Mouse (Mus musculus) midbrain, embryonic 11.5 days (tissue): ENCODE measurements around the gene Slc25a38. TPM values are rescaled to one million over a fixed set of nuclear protein-coding genes. Genes with fewer than 3 reads are reported as not detected.
A peak's percentile ranks its signal among the peaks of the same experiment; 100 is the strongest.

Source experiments
- ATAC-seq: fragments of 200-750 bp; cut with Nextera tagmentation; 2 replicates; pipeline ENCODE4 v1.8.0; 2017; ENCODE audit warnings: moderate TSS enrichment, moderate library complexity; ENCODE audit not compliant: low FRiP score
- DNase-seq: peaks from one replicate; pipeline ENCODE4 v3.0.0; 2015; ENCODE audit warnings: low spot score; ENCODE audit errors: missing footprints
- H3K27ac ChIP-seq: fragments of 300-500 bp; sonication (generic); 2 replicates; pipeline ENCODE4 v1.5.1; 2014; ENCODE audit warnings: low read depth, low read length
- H3K27me3 ChIP-seq: fragments of 300-500 bp; sonication (generic); 2 replicates; pipeline ENCODE4 v1.6.1; 2014; ENCODE audit warnings: mild to moderate bottlenecking, low read length, moderate library complexity, mixed read lengths; ENCODE audit not compliant: control insufficient read depth, insufficient read depth
- H3K36me3 ChIP-seq: fragments of 300-500 bp; sonication (generic); 2 replicates; pipeline ENCODE4 v1.6.1; 2014; ENCODE audit warnings: mild to moderate bottlenecking, low read length, moderate library complexity, mixed read lengths; ENCODE audit not compliant: control insufficient read depth, insufficient read depth
- H3K4me1 ChIP-seq: fragments of 300-500 bp; sonication (generic); 2 replicates; pipeline ENCODE4 v1.6.1; 2014; ENCODE audit warnings: low read length; ENCODE audit not compliant: control insufficient read depth, insufficient read depth
- H3K4me2 ChIP-seq: fragments of 300-500 bp; sonication (generic); 2 replicates; pipeline ENCODE4 v1.6.1; 2014; ENCODE audit warnings: mild to moderate bottlenecking, moderate library complexity
- H3K4me3 ChIP-seq: fragments of 300-500 bp; sonication (generic); 2 replicates; pipeline ENCODE4 v1.5.1; 2014; ENCODE audit warnings: low read depth, low read length
- H3K9ac ChIP-seq: fragments of 300-500 bp; sonication (generic); 2 replicates; pipeline ENCODE4 v1.6.1; 2014; ENCODE audit warnings: low read length
- H3K9me3 ChIP-seq: fragments of 300-500 bp; sonication (generic); 2 replicates; pipeline ENCODE4 v1.6.1; 2016; ENCODE audit warnings: low read length; ENCODE audit not compliant: control insufficient read depth
- WGBS: fragments of 180-500 bp; shearing (Covaris S2); extraction: QIAGEN DNeasy Blood & Tissue Kit; methylation state at CpG from one replicate; pipeline ENCODE4 v1.1.7; 2014; 5-methylcytosine and 5-hydroxymethylcytosine counted together
- polyA plus RNA-seq: library from polyadenylated mRNA; unstranded; fragments of >200 nt; fragmentation: Nextera tagmentation; extraction: Ambion mirVana; gene quantifications from 2 replicates; pipeline ENCODE4 v1.2.1, GENCODE M21; 2014

Slc25a38 gene
- polyA plus RNA-seq, 1 experiment from 2014 or later, result 36.7 TPM

GRCm38 (mm10) chr9:120079901-120080300, 30.3 kb upstream of the Slc25a38 start:
- Histone ChIP-seq H3K9me3 (no peaks in the 10 kb centered on the region), H3K9ac (no peak overlapping the region), H3K27ac (no peak overlapping the region), H3K36me3 (no peaks in the 10 kb centered on the region), H3K4me2 (no peak overlapping the region), H3K4me1 (no peaks in the 10 kb centered on the region), H3K4me3 (no peak overlapping the region), H3K27me3 (no peaks in the 10 kb centered on the region)
- DNase-seq (no peak), ATAC-seq (no peak)
- WGBS, result 82% methylated on average over 7 of the region's 7 CpGs

- no peaks in the 10 kb centered on the region for H3K4me1 ChIP-seq
- no peak overlapping the region for H3K4me3 ChIP-seq
- 84% methylated on average over 8 of the region's 8 CpGs for WGBS
- ATAC-seq, result no peak
- no peak overlapping the region for H3K4me2 ChIP-seq
- H3K9me3 ChIP-seq, result no peaks in the 10 kb centered on the region
- no peak overlapping the region for H3K9ac ChIP-seq
- no peaks in the 10 kb centered on the region for H3K27me3 ChIP-seq
- H3K36me3 ChIP-seq, result no peaks in the 10 kb centered on the region
- H3K27ac ChIP-seq, result no peak overlapping the region
- peak; percentile 33 for DNase-seq
Measured at GRCm38 (mm10) chr9:120080546-120081108, 29.5 kb upstream of the Slc25a38 start.

- H3K4me3 ChIP-seq, result no peak overlapping the region
- H3K4me2 ChIP-seq, result no peak overlapping the region
- no peak overlapping the region for H3K9ac ChIP-seq
- H3K4me1 ChIP-seq, result no peaks in the 10 kb centered on the region
- 72% methylated on average over 6 of the region's 6 CpGs for WGBS
- DNase-seq (no peak), ATAC-seq (no peak)
- no peaks in the 10 kb centered on the region for H3K9me3 ChIP-seq
- no peaks in the 10 kb centered on the region for H3K36me3 ChIP-seq
- no peak overlapping the region for H3K27ac ChIP-seq
- H3K27me3 ChIP-seq, result no peaks in the 10 kb centered on the region
Measured at GRCm38 (mm10) chr9:120081247-120081646, 28.9 kb upstream of the Slc25a38 start.

- no peak overlapping the region for H3K9ac ChIP-seq
- WGBS, result 83% methylated on average over 5 of the region's 5 CpGs
- no peaks in the 10 kb centered on the region for H3K36me3 ChIP-seq
Measured at GRCm38 (mm10) chr9:120081967-120082366, 28.2 kb upstream of the Slc25a38 start.

GRCm38 (mm10) chr9:120082691-120083090, 27.5 kb upstream of the Slc25a38 start:
- Histone ChIP-seq H3K9me3 (no peaks in the 10 kb centered on the region), H3K36me3 (no peaks in the 10 kb centered on the region), H3K9ac (no peak overlapping the region), H3K27me3 (no peaks in the 10 kb centered on the region), H3K4me3 (no peak overlapping the region), H3K4me2 (no peak overlapping the region), H3K27ac (no peak overlapping the region), H3K4me1 (no peaks in the 10 kb centered on the region)
- WGBS, result 81% methylated on average over 4 of the region's 4 CpGs
- DNase-seq, result no peak
- ATAC-seq, result no peak

More at GRCm38 (mm10) chr9:120081967-120082366, 28.2 kb upstream of the Slc25a38 start:
- no peaks in the 10 kb centered on the region for H3K9me3 ChIP-seq
- H3K4me3 ChIP-seq, result no peak overlapping the region
- H3K4me1 ChIP-seq, result no peaks in the 10 kb centered on the region
- no peak for ATAC-seq
- no peaks in the 10 kb centered on the region for H3K27me3 ChIP-seq
- H3K4me2 ChIP-seq, result no peak overlapping the region
- DNase-seq, result peak; percentile 44
- no peak overlapping the region for H3K27ac ChIP-seq

GRCm38 (mm10) chr9:120083158-120083894, 26.8 kb upstream of the Slc25a38 start:
- H3K36me3 ChIP-seq, result no peaks in the 10 kb centered on the region
- H3K9ac ChIP-seq, result no peak overlapping the region
- ATAC-seq (no peak), DNase-seq (peak; percentile 47)
- H3K27ac ChIP-seq, result no peak overlapping the region
- H3K27me3 ChIP-seq, result no peaks in the 10 kb centered on the region
- no peaks in the 10 kb centered on the region for H3K9me3 ChIP-seq
- no peak overlapping the region for H3K4me3 ChIP-seq
- H3K4me2 ChIP-seq, result no peak overlapping the region
- 83% methylated on average over 18 of the region's 18 CpGs for WGBS
- no peaks in the 10 kb centered on the region for H3K4me1 ChIP-seq

- no peak overlapping the region for H3K27ac ChIP-seq
- peak; percentile 21 for DNase-seq
- H3K4me1 ChIP-seq, result no peaks in the 10 kb centered on the region
- H3K4me3 ChIP-seq, result no peak overlapping the region
- no peak overlapping the region for H3K4me2 ChIP-seq
- H3K27me3 ChIP-seq, result no peaks in the 10 kb centered on the region
- no peak overlapping the region for H3K9ac ChIP-seq
- H3K36me3 ChIP-seq, result no peaks in the 10 kb centered on the region
- H3K9me3 ChIP-seq, result no peaks in the 10 kb centered on the region
- no peak for ATAC-seq
- 88% methylated on average over 9 of the region's 9 CpGs for WGBS
Measured at GRCm38 (mm10) chr9:120084406-120084805, 25.8 kb upstream of the Slc25a38 start.

GRCm38 (mm10) chr9:120089125-120089524, 21.0 kb upstream of the Slc25a38 start:
- DNase-seq (peak; percentile 71), ATAC-seq (no peak)
- Histone ChIP-seq H3K4me2 (no peak overlapping the region), H3K4me3 (no peak overlapping the region), H3K36me3 (no peaks in the 10 kb centered on the region), H3K27ac (no peak overlapping the region), H3K9ac (no peak overlapping the region), H3K27me3 (no peaks in the 10 kb centered on the region), H3K9me3 (no peaks in the 10 kb centered on the region), H3K4me1 (no peaks in the 10 kb centered on the region)
- WGBS, result 83% methylated on average over 7 of the region's 7 CpGs

- no peaks in the 10 kb centered on the region for H3K9me3 ChIP-seq
- no peaks in the 10 kb centered on the region for H3K27me3 ChIP-seq
- no peak overlapping the region for H3K4me2 ChIP-seq
- 84% methylated on average over 10 of the region's 10 CpGs for WGBS
- DNase-seq (no peak), ATAC-seq (no peak)
- no peak overlapping the region for H3K9ac ChIP-seq
- no peaks in the 10 kb centered on the region for H3K4me1 ChIP-seq
- no peak overlapping the region for H3K27ac ChIP-seq
- H3K4me3 ChIP-seq, result no peak overlapping the region
- H3K36me3 ChIP-seq, result no peaks in the 10 kb centered on the region
Measured at GRCm38 (mm10) chr9:120091086-120091485, 19.1 kb upstream of the Slc25a38 start.
